Mouse (Mus musculus) ES-E14 (cell line): ENCODE data around the gene Ptk7. TPM values are rescaled to one million over a fixed set of nuclear protein-coding genes. Genes with fewer than 3 reads are reported as not detected.
A peak's percentile ranks its signal among the peaks of the same experiment; 100 is the strongest.

ENCODE experiments used
- DNase-seq: peaks from one replicate; pipeline ENCODE4 v3.0.0-alpha.2; 2013; ENCODE audit warnings: low read depth, low spot score
- H3K27ac ChIP-seq: 2 replicates; pipeline ENCODE4 v1.5.1; 2012; ENCODE audit warnings: low read depth, mild to moderate bottlenecking, low read length, moderate library complexity, mixed read lengths; ENCODE audit not compliant: poor library complexity, insufficient read depth, severe bottlenecking
- H3K36me3 ChIP-seq: 2 replicates; pipeline ENCODE4 v1.6.1; 2012; ENCODE audit warnings: mild to moderate bottlenecking, low read length, moderate library complexity, mixed read lengths; ENCODE audit not compliant: control insufficient read depth, poor library complexity, insufficient read depth, severe bottlenecking
- H3K4me1 ChIP-seq, 2 experiments: fragments of 150-350 bp in 1 of 2; sonication (generic) in 1 of 2; 2 replicates each; pipeline ENCODE4 v1.6.1; 2012; ENCODE audit warnings: low read length in 2 of 2, mild to moderate bottlenecking in 1 of 2, mixed read lengths in 1 of 2; ENCODE audit not compliant: control insufficient read depth in 2 of 2, insufficient read depth in 2 of 2, poor library complexity in 1 of 2
- H3K4me3 ChIP-seq, 2 experiments: fragments of 150-350 bp in 1 of 2; sonication (generic) in 1 of 2; 2 replicates each; pipeline ENCODE4 v1.5.1; 2012; ENCODE audit warnings: low read length in 2 of 2, low read depth in 1 of 2, mild to moderate bottlenecking in 1 of 2, mixed read lengths in 1 of 2; ENCODE audit not compliant: insufficient read depth in 1 of 2, poor library complexity in 1 of 2, severe bottlenecking in 1 of 2
- H3K9ac ChIP-seq: 2 replicates; pipeline ENCODE4 v1.6.1; 2012; ENCODE audit warnings: low read depth, mild to moderate bottlenecking, low read length, mixed read lengths; ENCODE audit not compliant: poor library complexity, insufficient read depth, severe bottlenecking
- H3K9me3 ChIP-seq: fragments of 150-350 bp; sonication (generic); 2 replicates; pipeline ENCODE4 v1.6.1; 2012; ENCODE audit warnings: low read depth, mild to moderate bottlenecking, low read length; ENCODE audit not compliant: control insufficient read depth, insufficient read depth
- CHD2 ChIP-seq: IDR thresholded peaks from 2 replicates; pipeline ENCODE4 v1.6.1; 2014; ENCODE audit warnings: mild to moderate bottlenecking, low read depth, low read length, inconsistent platforms
- HCFC1 ChIP-seq: IDR thresholded peaks from 2 replicates; pipeline ENCODE4 v1.6.1; 2012; ENCODE audit warnings: low read length, inconsistent platforms, borderline replicate concordance; ENCODE audit not compliant: insufficient read depth
- MAFK ChIP-seq: IDR thresholded peaks from 2 replicates; pipeline ENCODE4 v1.6.1; 2014; ENCODE audit warnings: mild to moderate bottlenecking, low read depth, low read length, inconsistent platforms; ENCODE audit not compliant: insufficient read depth
- ZC3H11A ChIP-seq: IDR thresholded peaks from 2 replicates; pipeline ENCODE4 v1.6.1; 2012; ENCODE audit warnings: low read depth, mild to moderate bottlenecking, inconsistent platforms, low read length, borderline replicate concordance
- ZNF384 ChIP-seq: IDR thresholded peaks from 2 replicates; pipeline ENCODE4 v1.6.1; 2012; ENCODE audit warnings: low read depth, low read length, inconsistent platforms
- in situ Hi-C, 2 experiments: fragments of 600-800 bp; cut with MboI; formaldehyde crosslinking; loops; one replicate each; pipeline ENCODE4 v1.15.1; 2025; ENCODE audit warnings: low sequenced_read_pairs in 2 of 2, inconsistent platforms in 1 of 2; ENCODE audit not compliant: unreplicated experiment in 2 of 2
- total RNA-seq: library from RNA; depleted of rRNA; stranded (reverse); fragments of 300-350 nt; gene quantifications from 2 replicates; pipeline ENCODE4 v1.2.3, GENCODE M21; 2012

Gene Ptk7
- total RNA-seq, 1 experiment = 200 TPM

DNA sequence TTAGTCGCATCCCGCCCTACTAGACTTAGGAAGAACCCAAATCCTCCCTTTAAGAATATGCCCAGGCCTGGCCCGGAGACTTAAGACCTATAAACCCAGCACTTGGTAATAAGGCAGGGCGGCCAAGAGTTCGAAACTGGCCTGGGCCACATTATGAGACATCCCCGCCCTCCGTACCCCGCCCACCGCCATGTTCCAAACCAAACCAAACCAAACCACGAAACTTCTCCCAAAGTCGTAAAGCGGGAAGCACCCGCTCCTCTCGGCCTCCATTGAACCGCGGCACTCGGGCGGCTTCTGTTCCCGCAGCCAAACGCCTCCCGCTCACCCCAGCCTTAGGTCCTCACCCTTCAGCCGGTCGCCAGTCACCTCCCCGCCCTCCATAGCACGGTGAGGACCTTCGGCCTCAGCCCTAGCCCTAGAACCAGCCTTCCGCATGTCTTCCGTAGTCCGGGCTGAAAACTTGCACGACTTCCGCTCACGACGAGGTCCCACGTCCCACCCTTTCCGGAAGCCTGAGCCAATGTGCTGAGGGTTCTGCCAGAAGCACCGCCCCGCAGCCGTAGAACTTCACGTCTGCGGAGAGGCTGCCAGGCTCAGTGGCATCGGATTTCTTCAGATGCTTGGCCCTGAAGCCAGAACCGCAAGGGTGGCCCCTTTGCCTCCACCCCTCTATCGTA lies 44.7 kb upstream of the Ptk7 start, which contains the start of gene Rrp36:
Gene Rrp36 (minus strand): TSS at position 503 of the 680 bp plus-strand sequence.
- Histone ChIP-seq H3K4me1 (peaks cover 12 to 32% of the 10 kb centered on the region in 2 experiments), H3K27ac (peak within 1 kb of the TSS; percentile 98), H3K9ac (peak within 1 kb of the TSS; percentile 94), H3K9me3 (no peaks in the 10 kb centered on the region), H3K4me3 (peak within 1 kb of the TSS; percentile 88 to 97), H3K36me3 (peaks cover 47% of the 10 kb centered on the region)
- TF ChIP-seq CHD2 = no peak
- TF ChIP-seq MAFK = no peak
- no peak for TF ChIP-seq ZNF384
- TF ChIP-seq ZC3H11A = no peak
- no peak for TF ChIP-seq HCFC1
- DNase-seq = peak; percentile 88
- in situ Hi-C loops = no loop called here

DNA sequence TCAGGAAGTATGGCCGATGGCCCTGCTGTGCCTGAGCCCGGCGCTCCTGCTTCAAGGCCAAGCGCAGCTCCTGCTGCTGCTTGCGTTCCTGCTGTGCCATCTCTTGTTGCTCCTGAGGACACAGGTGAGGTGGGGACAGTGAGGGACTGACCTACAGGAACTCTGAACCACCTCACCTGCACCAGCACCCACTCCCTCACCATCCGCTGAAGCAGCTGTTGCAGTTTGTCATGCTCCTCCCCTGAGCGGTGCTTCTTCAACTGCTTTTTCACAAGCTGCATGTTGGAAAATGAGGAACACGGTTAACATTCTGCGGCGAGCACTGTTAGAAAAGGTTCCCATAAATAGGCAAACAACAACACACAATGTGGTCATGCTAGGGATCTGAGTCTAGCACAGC lies 40.6 kb upstream of the Ptk7 start:
- in situ Hi-C loops = no loop called here
- TF ChIP-seq MAFK (no peak), ZNF384 (no peak), ZC3H11A (no peak), CHD2 (no peak), HCFC1 (no peak)
- no peaks in the 10 kb centered on the region for H3K9me3 ChIP-seq
- H3K27ac ChIP-seq = no peak overlapping the region; the same call in 1 of the 2 replicates
- no peak for DNase-seq
- H3K4me3 ChIP-seq = no peak overlapping the region
- H3K4me1 ChIP-seq = peaks cover 4 to 11% of the 10 kb centered on the region in 2 experiments; a peak in 3 of 4 replicates
- peaks cover 31% of the 10 kb centered on the region for H3K36me3 ChIP-seq
- no peak overlapping the region for H3K9ac ChIP-seq

DNA sequence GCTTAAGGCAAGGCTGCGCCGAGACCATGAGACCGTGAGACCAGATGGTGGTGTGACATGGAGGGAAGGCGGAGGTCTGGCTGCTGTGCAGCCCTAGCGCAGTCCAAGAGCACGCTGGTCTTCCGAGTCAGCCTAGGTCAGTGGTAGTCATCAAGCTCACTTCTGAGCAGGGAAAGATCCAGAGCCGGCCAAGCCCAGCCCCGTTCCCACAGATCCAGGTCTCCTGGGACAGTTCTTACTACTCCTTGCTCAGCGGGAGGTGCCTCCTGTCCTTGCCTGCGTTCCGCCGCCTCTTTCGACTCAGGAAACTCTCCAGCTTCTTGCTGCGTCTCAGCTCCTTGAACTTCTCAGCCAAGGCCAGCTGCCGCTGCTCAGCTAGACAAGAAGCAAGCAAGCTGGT lies 38.4 kb upstream of the Ptk7 start:
- TF ChIP-seq MAFK (no peak), HCFC1 (no peak), CHD2 (no peak), ZC3H11A (no peak), ZNF384 (no peak)
- in situ Hi-C loops = no loop called here
- Histone ChIP-seq H3K27ac (no peak overlapping the region), H3K4me1 (peaks cover 4 to 10% of the 10 kb centered on the region in 2 experiments; a peak in 3 of 4 replicates), H3K9me3 (no peaks in the 10 kb centered on the region), H3K9ac (no peak overlapping the region), H3K36me3 (peaks cover 47% of the 10 kb centered on the region), H3K4me3 (no peak overlapping the region)
- no peak for DNase-seq

DNA sequence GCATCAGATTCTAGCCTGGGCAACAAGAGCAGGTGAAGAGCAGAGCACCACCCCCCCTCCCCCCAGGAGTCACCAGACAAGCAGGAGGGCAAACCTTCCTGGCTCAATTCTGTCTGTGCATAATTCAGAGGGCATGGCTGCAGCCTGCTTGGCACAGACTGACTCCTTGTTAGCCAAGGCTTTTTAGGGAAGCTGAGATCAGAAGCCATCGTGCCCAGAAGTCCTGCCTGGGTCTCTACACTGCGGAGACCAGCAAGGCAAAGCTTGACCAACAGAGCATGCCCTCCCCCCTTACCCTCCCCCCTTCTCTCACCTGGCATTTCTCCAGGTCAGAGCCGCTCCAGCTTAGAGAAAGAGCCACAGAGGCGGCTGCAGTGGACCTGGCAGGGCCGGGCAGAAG lies 33.4 kb upstream of the Ptk7 start:
- Histone ChIP-seq H3K9ac (no peak overlapping the region), H3K36me3 (peaks cover 58% of the 10 kb centered on the region), H3K9me3 (no peaks in the 10 kb centered on the region), H3K4me1 (peaks cover 0 to 7% of the 10 kb centered on the region in 2 experiments; a peak in 2 of 4 replicates), H3K27ac (no peak overlapping the region), H3K4me3 (no peak overlapping the region)
- DNase-seq = no peak
- no peak for TF ChIP-seq CHD2
- no peak for TF ChIP-seq HCFC1
- TF ChIP-seq MAFK = no peak
- in situ Hi-C loops = no loop called here
